Mouse (Mus musculus): ENCODE data around the gene Oaz3. TPM values are rescaled to one million over a fixed set of nuclear protein-coding genes. Genes with fewer than 3 reads are reported as not detected.

Gene Oaz3
- total and polyA plus RNA-seq, 3 experiments: 0.89 to 0.91 TPM; not detected in 1

DNA sequence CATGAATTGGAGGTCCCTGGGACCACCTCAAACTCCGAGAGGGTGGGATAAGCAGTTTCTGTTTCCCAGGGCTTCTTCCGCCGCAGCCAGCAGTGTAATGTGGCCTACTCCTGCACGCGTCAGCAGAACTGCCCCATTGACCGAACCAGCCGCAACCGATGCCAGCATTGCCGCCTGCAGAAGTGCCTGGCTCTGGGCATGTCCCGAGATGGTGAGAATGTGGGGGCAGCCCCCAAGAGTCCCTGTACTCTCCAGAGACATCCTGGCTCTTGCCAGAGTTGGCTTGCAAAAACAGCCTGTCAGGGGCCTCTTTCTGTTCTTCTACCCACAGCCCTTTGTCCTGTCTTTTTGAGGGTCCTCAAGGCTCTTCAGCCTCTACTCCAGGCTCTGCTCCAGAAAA is 56.3 kb downstream of the Oaz3 start:
- TF ChIP-seq NRF1 (IDR thresholded peaks at IDR 0.05; ENCODE audit: insufficient read depth, low read depth, low read length, poor library complexity, severe bottlenecking) (no peak), JUND (IDR thresholded peaks at IDR 0.05; ENCODE audit: low read depth, low read length) (no peak), USF1 (IDR thresholded peaks at IDR 0.05; ENCODE audit: low read depth, low read length) (no peak), TCF12 (IDR thresholded peaks at IDR 0.05; ENCODE audit: low read depth, low read length) (no peak), POLR2AphosphoS2 (IDR thresholded peaks at IDR 0.05; ENCODE audit: low read length) (no peak), SIN3A (IDR thresholded peaks at IDR 0.05; ENCODE audit: low read length) (no peak), EP300 (IDR thresholded peaks at IDR 0.05; ENCODE audit: low read depth in 1 of 2, low read length in 2 of 2) (no peak), ZNF384 (IDR thresholded peaks at IDR 0.05; ENCODE audit: low read depth, low read length) (no peak), MAX (IDR thresholded peaks at IDR 0.05; ENCODE audit: low read length) (no peak), MYB (IDR thresholded peaks at IDR 0.05; ENCODE audit: low read depth, low read length) (no peak)
- no peak for DNase-seq (ENCODE audit: low read depth, low spot score)
- Histone ChIP-seq H3K9ac (ENCODE audit: control insufficient read depth, low read depth, low read length, poor library complexity, severe bottlenecking) (no peak overlapping the region), H3K4me1 (ENCODE audit: control insufficient read depth in 1 of 2, insufficient read depth in 2 of 2, low read length in 2 of 2) (no peaks in the 10 kb centered on the region), H3K27ac (ENCODE audit: control insufficient read depth, low read depth, low read length) (no peak overlapping the region), H3K36me3 (ENCODE audit: control insufficient read depth in 1 of 2, insufficient read depth in 2 of 2, low read length in 2 of 2) (no peaks in the 10 kb centered on the region), H3K27me3 (ENCODE audit: control insufficient read depth in 1 of 2, insufficient read depth in 2 of 2, low read length in 2 of 2) (peaks cover 2% of the 10 kb centered on the region in 2 experiments), H3K4me3 (ENCODE audit: control insufficient read depth in 1 of 2, insufficient read depth in 1 of 2, low read depth in 2 of 2, low read length in 2 of 2) (no peak overlapping the region), H3K79me2 (ENCODE audit: control insufficient read depth, insufficient read depth, low read length, poor library complexity) (no peaks in the 10 kb centered on the region), H3K9me3 (replicated peaks; ENCODE audit: insufficient read depth, low read length) (no peaks in the 10 kb centered on the region)

DNA sequence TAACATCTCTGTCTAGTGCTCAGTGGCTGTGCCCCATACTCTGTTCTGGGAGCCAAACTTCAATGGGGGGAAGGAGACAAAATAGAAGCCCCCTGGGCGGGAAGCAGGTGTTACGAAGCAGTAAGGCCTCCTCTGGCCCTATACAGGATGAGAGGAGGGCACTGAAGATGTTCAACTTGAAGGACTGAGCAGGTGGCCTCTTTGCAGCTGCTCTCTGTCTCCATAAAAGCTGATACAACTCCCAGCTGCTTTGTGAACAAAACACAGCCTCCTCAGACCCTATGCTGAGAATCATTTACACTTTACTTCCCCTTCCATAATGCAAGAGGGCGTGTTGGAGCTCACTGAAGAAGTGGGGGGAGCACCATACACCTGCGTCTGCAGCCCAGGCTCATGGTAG is 57.0 kb downstream of the Oaz3 start:
- H3K4me3 ChIP-seq (ENCODE audit: control insufficient read depth in 1 of 2, insufficient read depth in 1 of 2, low read depth in 2 of 2, low read length in 2 of 2): no peak overlapping the region
- no peak overlapping the region for H3K27ac ChIP-seq (ENCODE audit: control insufficient read depth, low read depth, low read length)
- no peaks in the 10 kb centered on the region for H3K4me1 ChIP-seq (ENCODE audit: control insufficient read depth in 1 of 2, insufficient read depth in 2 of 2, low read length in 2 of 2)
- no peak for DNase-seq (ENCODE audit: low read depth, low spot score)
- H3K27me3 ChIP-seq (ENCODE audit: control insufficient read depth in 1 of 2, insufficient read depth in 2 of 2, low read length in 2 of 2): peaks cover 2% of the 10 kb centered on the region in 2 experiments
- H3K36me3 ChIP-seq (ENCODE audit: control insufficient read depth in 1 of 2, insufficient read depth in 2 of 2, low read length in 2 of 2): no peaks in the 10 kb centered on the region
- no peak overlapping the region for H3K9ac ChIP-seq (ENCODE audit: control insufficient read depth, low read depth, low read length, poor library complexity, severe bottlenecking)
- H3K9me3 ChIP-seq (replicated peaks; ENCODE audit: insufficient read depth, low read length): no peaks in the 10 kb centered on the region
- TF ChIP-seq ELF1 (IDR thresholded peaks at IDR 0.05; ENCODE audit: low read depth, low read length): no peak
- TF ChIP-seq E2F4 (IDR thresholded peaks at IDR 0.05; ENCODE audit: borderline replicate concordance, low read depth, low read length): no peak
- no peak for TF ChIP-seq MAX (IDR thresholded peaks at IDR 0.05; ENCODE audit: low read length)
- no peak for TF ChIP-seq KAT2A (conservative IDR thresholded peaks at IDR 0.05; ENCODE audit: low read depth, low read length)
- no peak for TF ChIP-seq ZC3H11A (IDR thresholded peaks at IDR 0.05; ENCODE audit: low read depth, low read length)
- TF ChIP-seq JUND (IDR thresholded peaks at IDR 0.05; ENCODE audit: low read depth, low read length): no peak
- TF ChIP-seq UBTF (IDR thresholded peaks at IDR 0.05; ENCODE audit: borderline replicate concordance, insufficient read depth, low read depth, low read length): no peak
- no peak for TF ChIP-seq USF2 (IDR thresholded peaks at IDR 0.05; ENCODE audit: borderline replicate concordance in 1 of 2, insufficient read depth in 1 of 2, low read depth in 1 of 2, low read length in 2 of 2)
- no peak for TF ChIP-seq ZNF384 (IDR thresholded peaks at IDR 0.05; ENCODE audit: low read depth, low read length)
- no peak for TF ChIP-seq EP300 (IDR thresholded peaks at IDR 0.05; ENCODE audit: low read depth in 1 of 2, low read length in 2 of 2)
- TF ChIP-seq GABPA (IDR thresholded peaks at IDR 0.05; ENCODE audit: low read depth, low read length): no peak
- no peak for TF ChIP-seq ZKSCAN1 (IDR thresholded peaks at IDR 0.05; ENCODE audit: low read depth, low read length)
- TF ChIP-seq SIN3A (IDR thresholded peaks at IDR 0.05; ENCODE audit: low read length): no peak
- TF ChIP-seq ETS1 (IDR thresholded peaks at IDR 0.05; ENCODE audit: low read depth, low read length): no peak
- no peak for TF ChIP-seq ZMIZ1 (IDR thresholded peaks at IDR 0.05; ENCODE audit: low read depth, low read length)
- no peak for TF ChIP-seq CTCF (IDR thresholded peaks at IDR 0.05 in 2 of 3, conservative IDR thresholded peaks at IDR 0.05 in 1 of 3; ENCODE audit: control insufficient read depth in 1 of 3, insufficient read depth in 1 of 3, low read depth in 2 of 3, low read length in 3 of 3, poor library complexity in 1 of 3, severe bottlenecking in 1 of 3)
- no peak for TF ChIP-seq MYB (IDR thresholded peaks at IDR 0.05; ENCODE audit: low read depth, low read length)
- TF ChIP-seq MEF2A (IDR thresholded peaks at IDR 0.05; ENCODE audit: extremely low read depth, insufficient replicate concordance, low read depth, low read length, poor library complexity, severe bottlenecking): no peak
- H3K79me2 ChIP-seq (ENCODE audit: control insufficient read depth, insufficient read depth, low read length, poor library complexity): no peaks in the 10 kb centered on the region

Measured in MEL (cell line).